8 mouse cellular contexts compared by ENCODE assay signal in the genomic region with DNA sequence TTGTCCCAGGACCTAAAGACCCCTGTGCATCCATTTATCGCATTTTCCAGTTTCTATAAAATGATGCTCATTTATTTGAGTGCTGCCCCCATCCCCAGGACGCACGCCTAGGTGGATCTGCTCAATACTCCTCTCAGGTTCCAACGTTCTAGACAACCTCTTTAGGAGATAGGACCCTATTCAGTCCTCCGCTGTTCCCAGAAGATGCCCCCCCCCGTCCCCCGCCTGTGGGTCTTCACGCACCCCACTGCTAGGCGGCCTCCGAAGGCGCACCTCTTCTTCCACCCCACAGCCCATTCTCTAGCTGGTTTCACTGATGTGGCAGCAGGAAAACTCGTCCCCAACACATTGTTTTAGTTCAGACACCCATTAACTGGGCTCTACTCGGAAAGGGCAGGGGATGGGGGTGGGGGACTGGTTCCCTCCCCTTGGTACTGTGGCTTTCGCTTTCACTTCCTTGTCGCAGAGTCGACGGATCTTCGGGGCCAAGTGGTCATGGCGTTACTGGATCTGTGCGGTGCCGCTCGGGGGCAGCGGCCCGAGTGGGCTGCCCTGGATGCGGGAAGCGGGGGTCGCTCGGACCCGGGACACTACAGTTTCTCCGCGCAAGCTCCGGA. TPM values are rescaled to one million over a fixed set of nuclear protein-coding genes. Genes with fewer than 3 reads are reported as not detected.
DNase-seq lines count a peak whose midpoint lies in the region; ATAC-seq and TF ChIP-seq lines count a peak whose summit lies in the region.

No protein-coding gene starts in this region.

- no peak overlapping the region for H3K9ac ChIP-seq in neural tube, embryonic 11.5 days (ENCODE audit: low read length)
- no peak overlapping the region for H3K9ac ChIP-seq in forebrain, embryonic 12.5 days
- H3K9ac ChIP-seq in hindbrain, embryonic 11.5 days (ENCODE audit: low read depth, low read length): no peak overlapping the region
- no peak overlapping the region for H3K9ac ChIP-seq in limb, embryonic 14.5 days (ENCODE audit: low read depth, low read length, severe bottlenecking)
- H3K9ac ChIP-seq in midbrain, embryonic 14.5 days (replicated peaks; ENCODE audit: low read length): peak overlapping the region; percentile 43; the same call in 1 of the 2 replicates

- 2% methylated on average over 32 of the region's 32 CpGs for WGBS in neural tube, embryonic 11.5 days
- 2% methylated on average over 32 of the region's 32 CpGs for WGBS in forebrain, embryonic 12.5 days
- 1% methylated on average over 32 of the region's 32 CpGs for WGBS in hindbrain, embryonic 11.5 days
- 2% methylated on average over 32 of the region's 32 CpGs for WGBS in limb, embryonic 14.5 days
- WGBS in midbrain, embryonic 14.5 days: 2% methylated on average over 32 of the region's 32 CpGs

- H3K36me3 ChIP-seq in neural tube, embryonic 11.5 days (ENCODE audit: control insufficient read depth, insufficient read depth, low read length): no peaks in the 10 kb centered on the region
- H3K36me3 ChIP-seq in forebrain, embryonic 12.5 days (replicated peaks): no peaks in the 10 kb centered on the region
- no peaks in the 10 kb centered on the region for H3K36me3 ChIP-seq in hindbrain, embryonic 11.5 days (ENCODE audit: control insufficient read depth, insufficient read depth, low read length)
- H3K36me3 ChIP-seq in limb, embryonic 14.5 days (ENCODE audit: control insufficient read depth, insufficient read depth, low read length): no peaks in the 10 kb centered on the region
- no peaks in the 10 kb centered on the region for H3K36me3 ChIP-seq in midbrain, embryonic 14.5 days (ENCODE audit: control insufficient read depth, insufficient read depth, low read length)

- TF ChIP-seq POLR2A in limb, embryonic 14.5 days (IDR thresholded peaks at IDR 0.05; ENCODE audit: borderline replicate concordance, extremely low read depth, insufficient read depth, insufficient read length): no peak

- peak overlapping the region; percentile 47 for H3K4me2 ChIP-seq in neural tube, embryonic 11.5 days (ENCODE audit: low read depth)
- H3K4me2 ChIP-seq in forebrain, embryonic 12.5 days: peak overlapping the region; percentile 64
- peak overlapping the region; percentile 57 for H3K4me2 ChIP-seq in hindbrain, embryonic 11.5 days (replicated peaks; ENCODE audit: low read depth, low read length)
- H3K4me2 ChIP-seq in limb, embryonic 14.5 days (replicated peaks; ENCODE audit: low read depth, low read length, severe bottlenecking): peak overlapping the region; percentile 54
- peak overlapping the region; percentile 73 for H3K4me2 ChIP-seq in midbrain, embryonic 14.5 days (ENCODE audit: low read length)

- no peak for DNase-seq in neural tube, embryonic 11.5 days (ENCODE audit: low spot score)
- DNase-seq in neural tube, embryonic 10.5 days (ENCODE audit: extremely low spot score, low spot score): no peak
- DNase-seq in hindbrain, embryonic 11.5 days (ENCODE audit: low spot score): peak; percentile 24
- DNase-seq in limb, embryonic 14.5 days (ENCODE audit: low spot score): no peak
- no peak for DNase-seq in midbrain, embryonic 14.5 days
- peak; percentile 69 to 74 for DNase-seq in thymus, postnatal 10 days (ENCODE audit: low spot score in 2 of 2)
- DNase-seq in left cerebral cortex, postnatal 36 days (ENCODE audit: low spot score in 2 of 2): no peak

- H3K9me3 ChIP-seq in neural tube, embryonic 11.5 days (ENCODE audit: control insufficient read depth, low read length): no peaks in the 10 kb centered on the region
- no peaks in the 10 kb centered on the region for H3K9me3 ChIP-seq in forebrain, embryonic 12.5 days
- H3K9me3 ChIP-seq in hindbrain, embryonic 11.5 days (ENCODE audit: control insufficient read depth, low read length): no peaks in the 10 kb centered on the region
- H3K9me3 ChIP-seq in limb, embryonic 14.5 days (ENCODE audit: control insufficient read depth, low read length): no peaks in the 10 kb centered on the region
- no peaks in the 10 kb centered on the region for H3K9me3 ChIP-seq in midbrain, embryonic 14.5 days (ENCODE audit: control insufficient read depth, low read length)

- intact Hi-C loops in left cerebral cortex, postnatal 36 days (cut with DNase I): no loop called here

- H3K4me1 ChIP-seq in neural tube, embryonic 11.5 days (ENCODE audit: control insufficient read depth, insufficient read depth, low read length): no peaks in the 10 kb centered on the region
- H3K4me1 ChIP-seq in forebrain, embryonic 12.5 days: peaks cover 19% of the 10 kb centered on the region
- H3K4me1 ChIP-seq in hindbrain, embryonic 11.5 days (replicated peaks; ENCODE audit: control insufficient read depth, insufficient read depth, low read length): peaks cover 3% of the 10 kb centered on the region
- peaks cover 3% of the 10 kb centered on the region; the same call in 1 of the 2 replicates for H3K4me1 ChIP-seq in limb, embryonic 14.5 days (ENCODE audit: control insufficient read depth, insufficient read depth, low read length)
- H3K4me1 ChIP-seq in midbrain, embryonic 14.5 days (ENCODE audit: control insufficient read depth, insufficient read depth, low read length): peaks cover 4% of the 10 kb centered on the region; the same call in 1 of the 2 replicates

- H3K27me3 ChIP-seq in neural tube, embryonic 11.5 days (ENCODE audit: control insufficient read depth, insufficient read depth, low read length): peaks cover 65% of the 10 kb centered on the region
- peaks cover 91% of the 10 kb centered on the region for H3K27me3 ChIP-seq in forebrain, embryonic 12.5 days
- H3K27me3 ChIP-seq in hindbrain, embryonic 11.5 days (ENCODE audit: control insufficient read depth, insufficient read depth, low read length): peaks cover 51% of the 10 kb centered on the region
- peaks cover 59% of the 10 kb centered on the region for H3K27me3 ChIP-seq in limb, embryonic 14.5 days (ENCODE audit: control insufficient read depth, insufficient read depth, low read length)
- H3K27me3 ChIP-seq in midbrain, embryonic 14.5 days (ENCODE audit: control insufficient read depth, insufficient read depth, low read length): peaks cover 54% of the 10 kb centered on the region

- no peak overlapping the region for H3K27ac ChIP-seq in neural tube, embryonic 11.5 days (ENCODE audit: low read depth, low read length)
- no peak overlapping the region for H3K27ac ChIP-seq in forebrain, embryonic 12.5 days
- H3K27ac ChIP-seq in hindbrain, embryonic 11.5 days (ENCODE audit: low read depth, low read length): no peak overlapping the region
- no peak overlapping the region for H3K27ac ChIP-seq in limb, embryonic 14.5 days (replicated peaks; ENCODE audit: low read depth, low read length)
- H3K27ac ChIP-seq in midbrain, embryonic 14.5 days (replicated peaks; ENCODE audit: low read depth, low read length): no peak overlapping the region

- H3K4me3 ChIP-seq in neural tube, embryonic 11.5 days (ENCODE audit: low read depth, low read length): peak overlapping the region; percentile 33
- H3K4me3 ChIP-seq in forebrain, embryonic 12.5 days (replicated peaks): peak overlapping the region; percentile 39
- peak overlapping the region; percentile 33 for H3K4me3 ChIP-seq in hindbrain, embryonic 11.5 days (ENCODE audit: low read depth, low read length)
- peak overlapping the region; percentile 33 for H3K4me3 ChIP-seq in limb, embryonic 14.5 days (replicated peaks; ENCODE audit: low read length)
- H3K4me3 ChIP-seq in midbrain, embryonic 14.5 days (replicated peaks; ENCODE audit: low read depth, low read length): peak overlapping the region; percentile 35

- ATAC-seq in neural tube, embryonic 11.5 days (ENCODE audit: insufficient read depth, low FRiP score, low TSS enrichment): no peak; the same call in 1 of the 2 replicates
- no peak for ATAC-seq in forebrain, embryonic 12.5 days (ENCODE audit: low FRiP score)
- ATAC-seq in hindbrain, embryonic 11.5 days (ENCODE audit: low FRiP score): no peak
- ATAC-seq in limb, embryonic 14.5 days (ENCODE audit: low FRiP score, low read depth): no peak
- peak; percentile 29 for ATAC-seq in midbrain, embryonic 14.5 days (ENCODE audit: low FRiP score, low TSS enrichment)

RNA-seq across cellular contexts. Expression of a gene that starts 0.5 kb away (rescaled TPM):
- polyA plus RNA-seq in neural tube, embryonic 11.5 days (2014; fragmentation: Nextera tagmentation; extraction: Ambion mirVana): 2.1 and 3.3 TPM in 2 replicates
- 0.53 and 1.7 TPM in 2 replicates for polyA plus RNA-seq in forebrain, embryonic 12.5 days (2016; fragmentation: Nextera tagmentation; extraction: Ambion mirVana)
- 1.3 and 1.9 TPM in 2 replicates for polyA plus RNA-seq in hindbrain, embryonic 11.5 days (2014; fragmentation: Nextera tagmentation; extraction: Ambion mirVana)
- polyA plus RNA-seq in limb, embryonic 14.5 days (2012; rRNA removed): 6.8 and 7.3 TPM in 2 replicates
- 9.2 and 9.4 TPM in 2 replicates for polyA plus RNA-seq in limb, embryonic 14.5 days (2014; fragmentation: Nextera tagmentation; extraction: Ambion mirVana)
- 1.1 and 5.1 TPM in 2 replicates for polyA plus RNA-seq in midbrain, embryonic 14.5 days (2014; fragmentation: Nextera tagmentation; extraction: Ambion mirVana)
- total RNA-seq in left cerebral cortex, postnatal 36 days (2021): 1 to 10 TPM; 2.1 to 3.4 TPM

RNA-seq across cellular contexts. Expression of a gene that starts 5.3 kb away (rescaled TPM):
- 0.59 and 0.60 TPM in 2 replicates for polyA plus RNA-seq in neural tube, embryonic 11.5 days (2014; fragmentation: Nextera tagmentation; extraction: Ambion mirVana)
- polyA plus RNA-seq in forebrain, embryonic 12.5 days (2016; fragmentation: Nextera tagmentation; extraction: Ambion mirVana): 0.47 and 1.1 TPM in 2 replicates
- 0.19 and 0.50 TPM in 2 replicates for polyA plus RNA-seq in hindbrain, embryonic 11.5 days (2014; fragmentation: Nextera tagmentation; extraction: Ambion mirVana)
- 2.9 and 3.0 TPM in 2 replicates for polyA plus RNA-seq in limb, embryonic 14.5 days (2012; rRNA removed)
- polyA plus RNA-seq in limb, embryonic 14.5 days (2014; fragmentation: Nextera tagmentation; extraction: Ambion mirVana): 2.3 and 2.4 TPM in 2 replicates
- polyA plus RNA-seq in midbrain, embryonic 14.5 days (2014; fragmentation: Nextera tagmentation; extraction: Ambion mirVana): 0.77 and 1.6 TPM in 2 replicates
- total RNA-seq in left cerebral cortex, postnatal 36 days (2021): 1 to 10 TPM; 6.6 to 7.7 TPM

RNA-seq across cellular contexts. Expression of a gene that starts 10.4 kb away (rescaled TPM):
- polyA plus RNA-seq in neural tube, embryonic 11.5 days (2014; fragmentation: Nextera tagmentation; extraction: Ambion mirVana): 0.80 and 0.96 TPM in 2 replicates
- polyA plus RNA-seq in forebrain, embryonic 12.5 days (2016; fragmentation: Nextera tagmentation; extraction: Ambion mirVana): 0.78 and 1.1 TPM in 2 replicates
- polyA plus RNA-seq in hindbrain, embryonic 11.5 days (2014; fragmentation: Nextera tagmentation; extraction: Ambion mirVana): 0.42 and 1.1 TPM in 2 replicates
- 2.2 and 3.7 TPM in 2 replicates for polyA plus RNA-seq in limb, embryonic 14.5 days (2012; rRNA removed)
- polyA plus RNA-seq in limb, embryonic 14.5 days (2014; fragmentation: Nextera tagmentation; extraction: Ambion mirVana): 3.4 and 3.9 TPM in 2 replicates
- 1.0 and 2.2 TPM in 2 replicates for polyA plus RNA-seq in midbrain, embryonic 14.5 days (2014; fragmentation: Nextera tagmentation; extraction: Ambion mirVana)
- 1 to 10 TPM in 1 of 2 experiments, under 1 TPM in 1; 0.77 to 1.1 TPM for total RNA-seq in left cerebral cortex, postnatal 36 days (2021)

RNA-seq across cellular contexts. Expression of a gene that starts 10.7 kb away (rescaled TPM):
- 0.68 and 1.3 TPM in 2 replicates for polyA plus RNA-seq in neural tube, embryonic 11.5 days (2014; fragmentation: Nextera tagmentation; extraction: Ambion mirVana)
- polyA plus RNA-seq in forebrain, embryonic 12.5 days (2016; fragmentation: Nextera tagmentation; extraction: Ambion mirVana): 1.3 and 2.2 TPM in 2 replicates
- polyA plus RNA-seq in hindbrain, embryonic 11.5 days (2014; fragmentation: Nextera tagmentation; extraction: Ambion mirVana): 1.0 and 1.1 TPM in 2 replicates
- 11.0 and 12.1 TPM in 2 replicates for polyA plus RNA-seq in limb, embryonic 14.5 days (2012; rRNA removed)
- 11.2 and 14.2 TPM in 2 replicates for polyA plus RNA-seq in limb, embryonic 14.5 days (2014; fragmentation: Nextera tagmentation; extraction: Ambion mirVana)
- 1.1 and 2.9 TPM in 2 replicates for polyA plus RNA-seq in midbrain, embryonic 14.5 days (2014; fragmentation: Nextera tagmentation; extraction: Ambion mirVana)
- 1 to 10 TPM; 1.9 to 2.0 TPM for total RNA-seq in left cerebral cortex, postnatal 36 days (2021)

RNA-seq across cellular contexts. Expression of a gene that starts 40.7 kb away (rescaled TPM):
- polyA plus RNA-seq in neural tube, embryonic 11.5 days (2014; fragmentation: Nextera tagmentation; extraction: Ambion mirVana): not detected in 2 replicates
- not detected in 2 replicates for polyA plus RNA-seq in forebrain, embryonic 12.5 days (2016; fragmentation: Nextera tagmentation; extraction: Ambion mirVana)
- polyA plus RNA-seq in hindbrain, embryonic 11.5 days (2014; fragmentation: Nextera tagmentation; extraction: Ambion mirVana): not detected in 2 replicates
- polyA plus RNA-seq in limb, embryonic 14.5 days (2012; rRNA removed): 0.06 and 0.23 TPM in 2 replicates
- polyA plus RNA-seq in limb, embryonic 14.5 days (2014; fragmentation: Nextera tagmentation; extraction: Ambion mirVana): 0.11 TPM in 1 of 2 replicates, not detected in the other
- not detected in 2 replicates for polyA plus RNA-seq in midbrain, embryonic 14.5 days (2014; fragmentation: Nextera tagmentation; extraction: Ambion mirVana)
- not detected for total RNA-seq in left cerebral cortex, postnatal 36 days (2021)

Comparison
In these comparisons a context has a peak if more than half of its experiments do, and no peak if none do; other contexts are left out.
1. DNase-seq: peak in hindbrain, embryonic 11.5 days (single experiment) and thymus, postnatal 10 days (2 of 2); none in neural tube, embryonic 11.5 days (single experiment), neural tube, embryonic 10.5 days (single experiment), limb, embryonic 14.5 days (single experiment), midbrain, embryonic 14.5 days (single experiment) and left cerebral cortex, postnatal 36 days (0 of 2).
2. Peak in every context shown above with its lines, with median percentiles within 50 percentile points of each other: H3K4me2 ChIP-seq and H3K4me3 ChIP-seq.